Comparison of ENCODE assay signal across 28 mouse cellular contexts in genomic region chr3:159848156-159848555, GRCm38 (mm10). TPM values are rescaled to one million over a fixed set of nuclear protein-coding genes. Genes with fewer than 3 reads are reported as not detected.
DNase-seq lines count a peak whose midpoint lies in the region; ATAC-seq and TF ChIP-seq lines count a peak whose summit lies in the region.
"Had no signal": no experiment of that assay in that cellular context is flagged by ENCODE, and none has a peak within 500 bp of the region (broad histone marks: within the 10 kb centered on the region; RNA-seq: fewer than 3 reads in every experiment).

No protein-coding gene starts in this region.

- peaks cover 3% of the 10 kb centered on the region; the same call in 1 of the 2 replicates for H3K4me1 ChIP-seq in heart, embryonic 10.5 days
- H3K4me1 ChIP-seq in heart, embryonic 12.5 days (replicated peaks), result peaks cover 9% of the 10 kb centered on the region
- H3K4me1 ChIP-seq in kidney, adult 2 months (ENCODE audit: control insufficient read depth, insufficient read depth, low read length), result peaks cover 13% of the 10 kb centered on the region; the same call in 1 of the 2 replicates
- no peaks in the 10 kb centered on the region for H3K4me1 ChIP-seq in lung, postnatal 0 days (ENCODE audit: insufficient read depth, low read depth, low read length)

- H3K4me2 ChIP-seq in heart, embryonic 12.5 days, result no peak overlapping the region
- H3K4me2 ChIP-seq in lung, postnatal 0 days (replicated peaks; ENCODE audit: low read depth, low read length), result no peak overlapping the region
- H3K4me2 ChIP-seq: embryonic facial prominence, embryonic 15.5 days; forebrain, embryonic 13.5 days; hindbrain, embryonic 12.5 days; limb, embryonic 13.5 days; liver, embryonic 11.5 days; neural tube, embryonic 12.5 days had no signal

- peak; percentile 49 for TF ChIP-seq EP300 in lung, postnatal 0 days (IDR thresholded peaks at IDR 0.05)

- DNase-seq in heart, embryonic 10.5 days (ENCODE audit: low spot score), result no peak
- peak; percentile 74 for DNase-seq in kidney, adult 2 months
- DNase-seq in kidney, postnatal 25 days, result no peak
- DNase-seq in lung, postnatal 0 days (ENCODE audit: low spot score), result peak; percentile 47
- no peak for DNase-seq in lung, postnatal 14 days
- DNase-seq in left cerebral cortex, postnatal 14 days (ENCODE audit: low spot score in 2 of 2), result no peak
- DNase-seq: adrenal gland, adult 8-10 months; cerebellum, adult 2 months; cerebellum, postnatal 14 days; gastrocnemius, postnatal 10 days; heart, postnatal 36 days; kidney, adult 11 months; right cerebral cortex, adult 18-20 months; spleen, adult 18-20 months; thymus, postnatal 14 days had no signal

- intact Hi-C loops in left cerebral cortex, postnatal 14 days (cut with DNase I), result no loop called here

- H3K4me3 ChIP-seq in heart, embryonic 10.5 days, result 0 out of 2 replicates have a peak overlapping the region, but pooled peaks have one; percentile 22
- no peak overlapping the region for H3K4me3 ChIP-seq in heart, embryonic 12.5 days
- H3K4me3 ChIP-seq in kidney, adult 2 months (ENCODE audit: insufficient read depth, low read depth, low read length), result no peak overlapping the region
- H3K4me3 ChIP-seq in lung, postnatal 0 days (ENCODE audit: low read depth, low read length), result no peak overlapping the region
- H3K4me3 ChIP-seq: embryonic facial prominence, embryonic 10.5 days; embryonic facial prominence, embryonic 15.5 days; forebrain, embryonic 13.5 days; hindbrain, embryonic 12.5 days; left cerebral cortex, adult 2 months; limb, embryonic 13.5 days; midbrain, embryonic 10.5 days; neural tube, embryonic 12.5 days had no signal

- no peak for TF ChIP-seq POLR2A in kidney, adult 2 months (IDR thresholded peaks at IDR 0.05; ENCODE audit: low read depth, low read length)

- H3K9me3 ChIP-seq in heart, embryonic 10.5 days, result no peaks in the 10 kb centered on the region
- no peaks in the 10 kb centered on the region for H3K9me3 ChIP-seq in heart, embryonic 12.5 days (replicated peaks)
- H3K9me3 ChIP-seq in lung, postnatal 0 days (ENCODE audit: low read length), result no peaks in the 10 kb centered on the region
- H3K9me3 ChIP-seq: embryonic facial prominence, embryonic 10.5 days; embryonic facial prominence, embryonic 15.5 days; forebrain, embryonic 13.5 days; hindbrain, embryonic 12.5 days; limb, embryonic 13.5 days; midbrain, embryonic 10.5 days; neural tube, embryonic 12.5 days had no signal

- no peak for TF ChIP-seq CTCF in kidney, adult 2 months (conservative IDR thresholded peaks at IDR 0.05; ENCODE audit: insufficient read depth, insufficient read length, low read depth, low read length)
- TF ChIP-seq CTCF in lung, postnatal 0 days (IDR thresholded peaks at IDR 0.05), result no peak

- H3K9ac ChIP-seq in heart, embryonic 12.5 days, result no peak overlapping the region
- H3K9ac ChIP-seq in lung, postnatal 0 days (replicated peaks; ENCODE audit: low read depth), result no peak overlapping the region
- H3K9ac ChIP-seq: embryonic facial prominence, embryonic 15.5 days; forebrain, embryonic 13.5 days; hindbrain, embryonic 12.5 days; limb, embryonic 13.5 days; neural tube, embryonic 12.5 days had no signal

- no peak for ATAC-seq in heart, embryonic 12.5 days (ENCODE audit: insufficient number of reproducible peaks, low FRiP score)
- peak; percentile 61; the same call in 1 of the 2 replicates for ATAC-seq in lung, postnatal 0 days
- ATAC-seq: forebrain, embryonic 13.5 days; hindbrain, postnatal 0 days; midbrain, embryonic 16.5 days had no signal

- no peaks in the 10 kb centered on the region for H3K36me3 ChIP-seq in heart, embryonic 10.5 days
- no peaks in the 10 kb centered on the region for H3K36me3 ChIP-seq in heart, embryonic 12.5 days
- H3K36me3 ChIP-seq in kidney, adult 2 months (ENCODE audit: control insufficient read depth, insufficient read depth, low read length), result no peaks in the 10 kb centered on the region
- H3K36me3 ChIP-seq in lung, postnatal 0 days (ENCODE audit: insufficient read depth, low read length), result no peaks in the 10 kb centered on the region
- H3K36me3 ChIP-seq: embryonic facial prominence, embryonic 10.5 days; embryonic facial prominence, embryonic 15.5 days; hindbrain, embryonic 12.5 days; limb, embryonic 13.5 days; neural tube, embryonic 12.5 days had no signal

- H3K27me3 ChIP-seq in heart, embryonic 10.5 days (ENCODE audit: insufficient read depth, poor library complexity, severe bottlenecking), result no peaks in the 10 kb centered on the region
- no peaks in the 10 kb centered on the region for H3K27me3 ChIP-seq in heart, embryonic 12.5 days (replicated peaks)
- no peaks in the 10 kb centered on the region for H3K27me3 ChIP-seq in kidney, adult 2 months (replicated peaks; ENCODE audit: control insufficient read depth, insufficient read depth, low read length)
- H3K27me3 ChIP-seq in lung, postnatal 0 days (replicated peaks; ENCODE audit: insufficient read depth, low read length), result no peaks in the 10 kb centered on the region
- H3K27me3 ChIP-seq: CH12.LX; embryonic facial prominence, embryonic 15.5 days; hindbrain, embryonic 12.5 days; limb, embryonic 13.5 days; neural tube, embryonic 12.5 days had no signal

- H3K27ac ChIP-seq in heart, embryonic 10.5 days, result peak overlapping the region; percentile 29; the same call in 1 of the 2 replicates
- no peak overlapping the region for H3K27ac ChIP-seq in heart, embryonic 12.5 days (ENCODE audit: poor library complexity, severe bottlenecking)
- peak overlapping the region; percentile 75; the same call in 1 of the 2 replicates for H3K27ac ChIP-seq in kidney, adult 2 months (ENCODE audit: insufficient read depth, low read depth, low read length)
- no peak overlapping the region for H3K27ac ChIP-seq in lung, postnatal 0 days (ENCODE audit: low read length)
- H3K27ac ChIP-seq: embryonic facial prominence, embryonic 10.5 days; forebrain, embryonic 13.5 days; hindbrain, embryonic 12.5 days; hindbrain, postnatal 0 days; left cerebral cortex, adult 2 months; limb, embryonic 13.5 days; midbrain, embryonic 10.5 days; neural tube, embryonic 12.5 days had no signal

RNA-seq across cellular contexts. Expression of gene Wls, which starts 8.7 kb away (rescaled TPM):
- 135 and 139 TPM in 2 replicates for polyA plus RNA-seq in heart, embryonic 10.5 days (2016; fragmentation: Nextera tagmentation; extraction: Ambion mirVana)
- 148 and 153 TPM in 2 replicates for polyA plus RNA-seq in heart, embryonic 12.5 days (2016; fragmentation: Nextera tagmentation; extraction: Ambion mirVana)
- 70.4 and 85.6 TPM in 2 replicates for polyA plus RNA-seq in kidney, adult 2 months (2012; rRNA removed)
- polyA plus RNA-seq in lung, postnatal 0 days (2015; fragmentation: Nextera tagmentation; extraction: Ambion mirVana), result 172 and 193 TPM in 2 replicates
- 10 to 100 TPM; 39.4 to 40.8 TPM for total RNA-seq in left cerebral cortex, postnatal 14 days (2021)
- total RNA-seq: CH12.LX had no signal

Comparison
In these comparisons a context has a peak if more than half of its experiments do, and no peak if none do; other contexts are left out.
1. DNase-seq: peak in kidney, adult 2 months (single experiment) and lung, postnatal 0 days (single experiment); none in heart, embryonic 10.5 days (single experiment), kidney, postnatal 25 days (0 of 2), lung, postnatal 14 days (single experiment) and left cerebral cortex, postnatal 14 days (0 of 2).
2. H3K27ac ChIP-seq: peak in heart, embryonic 10.5 days (single experiment) and kidney, adult 2 months (single experiment); none in heart, embryonic 12.5 days (single experiment) and lung, postnatal 0 days (single experiment).